Mouse (Mus musculus) ES-E14 (cell line): ENCODE results near the gene Hpd. TPM values are rescaled to one million over a fixed set of nuclear protein-coding genes. Genes with fewer than 3 reads are reported as not detected.

Experiments used
- DNase-seq: peaks from one replicate; pipeline ENCODE4 v3.0.0-alpha.2; 2013; ENCODE audit warnings: low read depth, low spot score
- H3K27ac ChIP-seq: 2 replicates; pipeline ENCODE4 v1.5.1; 2012; ENCODE audit warnings: low read depth, mild to moderate bottlenecking, low read length, moderate library complexity, mixed read lengths; ENCODE audit not compliant: poor library complexity, insufficient read depth, severe bottlenecking
- H3K36me3 ChIP-seq: 2 replicates; pipeline ENCODE4 v1.6.1; 2012; ENCODE audit warnings: mild to moderate bottlenecking, low read length, moderate library complexity, mixed read lengths; ENCODE audit not compliant: control insufficient read depth, poor library complexity, insufficient read depth, severe bottlenecking
- H3K4me1 ChIP-seq, 2 experiments: fragments of 150-350 bp in 1 of 2; sonication (generic) in 1 of 2; 2 replicates each; pipeline ENCODE4 v1.6.1; 2012; ENCODE audit warnings: low read length in 2 of 2, mild to moderate bottlenecking in 1 of 2, mixed read lengths in 1 of 2; ENCODE audit not compliant: control insufficient read depth in 2 of 2, insufficient read depth in 2 of 2, poor library complexity in 1 of 2
- H3K4me3 ChIP-seq, 2 experiments: fragments of 150-350 bp in 1 of 2; sonication (generic) in 1 of 2; 2 replicates each; pipeline ENCODE4 v1.5.1; 2012; ENCODE audit warnings: low read length in 2 of 2, low read depth in 1 of 2, mild to moderate bottlenecking in 1 of 2, mixed read lengths in 1 of 2; ENCODE audit not compliant: insufficient read depth in 1 of 2, poor library complexity in 1 of 2, severe bottlenecking in 1 of 2
- H3K9ac ChIP-seq: 2 replicates; pipeline ENCODE4 v1.6.1; 2012; ENCODE audit warnings: low read depth, mild to moderate bottlenecking, low read length, mixed read lengths; ENCODE audit not compliant: poor library complexity, insufficient read depth, severe bottlenecking
- H3K9me3 ChIP-seq: fragments of 150-350 bp; sonication (generic); 2 replicates; pipeline ENCODE4 v1.6.1; 2012; ENCODE audit warnings: low read depth, mild to moderate bottlenecking, low read length; ENCODE audit not compliant: control insufficient read depth, insufficient read depth
- CHD2 ChIP-seq: IDR thresholded peaks from 2 replicates; pipeline ENCODE4 v1.6.1; 2014; ENCODE audit warnings: mild to moderate bottlenecking, low read depth, low read length, inconsistent platforms
- HCFC1 ChIP-seq: IDR thresholded peaks from 2 replicates; pipeline ENCODE4 v1.6.1; 2012; ENCODE audit warnings: low read length, inconsistent platforms, borderline replicate concordance; ENCODE audit not compliant: insufficient read depth
- MAFK ChIP-seq: IDR thresholded peaks from 2 replicates; pipeline ENCODE4 v1.6.1; 2014; ENCODE audit warnings: mild to moderate bottlenecking, low read depth, low read length, inconsistent platforms; ENCODE audit not compliant: insufficient read depth
- ZC3H11A ChIP-seq: IDR thresholded peaks from 2 replicates; pipeline ENCODE4 v1.6.1; 2012; ENCODE audit warnings: low read depth, mild to moderate bottlenecking, inconsistent platforms, low read length, borderline replicate concordance
- ZNF384 ChIP-seq: IDR thresholded peaks from 2 replicates; pipeline ENCODE4 v1.6.1; 2012; ENCODE audit warnings: low read depth, low read length, inconsistent platforms
- in situ Hi-C, 2 experiments: fragments of 600-800 bp; cut with MboI; formaldehyde crosslinking; loops; one replicate each; pipeline ENCODE4 v1.15.1; 2025; ENCODE audit warnings: low sequenced_read_pairs in 2 of 2, inconsistent platforms in 1 of 2; ENCODE audit not compliant: unreplicated experiment in 2 of 2
- total RNA-seq: library from RNA; depleted of rRNA; stranded (reverse); fragments of 300-350 nt; gene quantifications from 2 replicates; pipeline ENCODE4 v1.2.3, GENCODE M21; 2012

Gene Hpd
- total RNA-seq, 1 experiment, result not detected

DNA sequence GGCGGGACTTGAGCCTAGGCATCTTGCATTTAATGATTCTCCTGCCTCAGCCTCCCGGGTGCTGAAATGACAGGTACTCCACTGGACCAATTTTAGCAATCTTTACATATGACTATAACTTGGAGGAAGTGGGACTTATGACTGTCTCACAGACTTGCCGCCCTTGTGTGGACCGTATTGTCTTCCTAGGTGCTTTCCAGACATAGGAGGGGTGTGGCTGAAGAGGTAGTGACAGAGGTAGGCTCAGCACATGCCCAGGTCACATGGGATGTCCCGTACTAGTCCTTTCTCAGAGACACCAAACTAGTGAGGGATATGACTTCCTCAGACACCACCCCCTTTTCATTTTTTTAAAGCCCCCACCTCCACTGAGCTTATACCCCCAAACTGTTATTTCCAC lies 3.7 kb downstream of the Hpd start:
- no peak overlapping the region for H3K9ac ChIP-seq
- no peak overlapping the region for H3K4me3 ChIP-seq
- no peak for TF ChIP-seq CHD2
- no peak for TF ChIP-seq ZC3H11A
- no peak for TF ChIP-seq HCFC1
- TF ChIP-seq MAFK, result no peak
- TF ChIP-seq ZNF384, result no peak
- no peaks in the 10 kb centered on the region for H3K36me3 ChIP-seq
- in situ Hi-C loops, result loop anchor here in 1 of 2 experiments (10.0 kb wide), 1 partner anchor 114 kb away; the partner anchor contains the start of gene Tmem120b
- no peak for DNase-seq
- no peaks in the 10 kb centered on the region; a peak in 1 of 4 replicates for H3K4me1 ChIP-seq
- H3K27ac ChIP-seq, result no peak overlapping the region
- no peaks in the 10 kb centered on the region for H3K9me3 ChIP-seq

DNA sequence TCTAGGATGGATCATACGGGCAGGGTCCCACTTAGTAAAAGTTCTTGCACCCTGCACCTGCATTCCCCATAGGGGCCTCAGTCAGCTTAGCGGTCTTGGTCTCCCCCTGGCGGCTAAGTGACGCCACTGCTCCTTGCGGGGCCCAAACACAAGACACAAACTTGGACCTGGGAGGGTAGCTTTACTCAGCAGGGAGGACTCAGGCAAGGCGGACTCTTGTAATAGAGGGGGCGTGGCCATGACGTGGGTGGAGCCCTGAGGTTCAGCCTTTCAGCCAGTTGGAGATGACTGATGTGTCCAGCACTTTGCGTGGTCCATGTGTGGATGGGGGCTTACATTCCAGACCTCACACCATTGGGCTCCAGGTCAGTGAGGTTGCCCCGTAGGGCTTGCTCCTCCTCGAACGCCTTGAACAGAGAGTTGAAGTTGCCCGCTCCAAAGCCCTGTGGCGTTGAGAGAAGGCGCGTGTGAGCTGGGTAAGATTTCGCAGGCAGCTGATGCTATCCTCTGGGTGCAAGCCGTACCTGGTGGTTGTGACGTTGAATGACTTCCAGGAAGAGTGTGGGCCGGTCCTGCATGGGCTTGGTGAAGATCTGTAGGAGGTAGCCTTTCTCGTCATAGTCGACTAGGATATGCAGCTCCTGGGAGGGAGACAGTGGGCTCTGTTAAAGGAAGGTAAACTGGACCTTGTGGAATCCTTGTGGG lies 10.7 kb downstream of the Hpd start:
- H3K27ac ChIP-seq, result no peak overlapping the region
- H3K9ac ChIP-seq, result no peak overlapping the region
- DNase-seq, result peak; percentile 89

DNA sequence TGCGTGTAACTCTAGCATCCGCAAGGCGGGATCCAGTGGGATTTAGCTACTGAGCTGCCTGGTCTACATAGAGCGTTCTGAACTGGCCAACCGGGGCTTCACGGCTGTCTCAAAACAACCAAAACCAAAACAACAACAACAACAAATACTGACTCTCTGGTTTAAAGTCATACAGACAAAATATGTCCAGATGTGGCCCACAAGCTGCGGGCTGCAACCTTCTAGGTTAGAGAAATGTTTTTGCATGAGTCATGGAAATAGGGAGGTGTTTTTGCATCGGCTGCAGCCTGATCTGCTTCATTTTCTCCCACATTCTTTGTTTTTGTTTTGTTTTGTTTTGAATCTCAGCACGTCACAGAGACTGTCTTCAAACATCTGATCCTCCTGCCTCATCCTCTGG lies 12.2 kb downstream of the Hpd start:
- TF ChIP-seq CHD2 (no peak), MAFK (no peak), ZNF384 (no peak), HCFC1 (no peak), ZC3H11A (no peak)
- Histone ChIP-seq H3K4me3 (no peak overlapping the region), H3K9ac (no peak overlapping the region), H3K9me3 (no peaks in the 10 kb centered on the region), H3K27ac (no peak overlapping the region), H3K36me3 (peaks cover 13% of the 10 kb centered on the region), H3K4me1 (peaks cover 9 to 32% of the 10 kb centered on the region in 2 experiments; a peak in 3 of 4 replicates)
- no peak for DNase-seq
- in situ Hi-C loops, result loop anchor here in 1 of 2 experiments (10.0 kb wide), 1 partner anchor 106 kb away; the partner anchor contains the start of gene Tmem120b

More for the DNA sequence above, 10.7 kb downstream of the Hpd start:
- in situ Hi-C loops, result loop anchor here in 1 of 2 experiments (10.0 kb wide), 1 partner anchor 107 kb away; the partner anchor contains the start of gene Tmem120b
- Histone ChIP-seq H3K4me1 (peaks cover 4 to 20% of the 10 kb centered on the region in 2 experiments; a peak in 3 of 4 replicates), H3K9me3 (no peaks in the 10 kb centered on the region), H3K36me3 (peaks cover 2% of the 10 kb centered on the region; the same call in 1 of the 2 replicates), H3K4me3 (peak overlapping the region in 1 of 2 experiments; percentile 27; a peak in 2 of 4 replicates)
- TF ChIP-seq CHD2 (no peak), HCFC1 (no peak), ZC3H11A (peak; percentile 97), MAFK (0 out of 2 replicates have a peak, but pooled peaks have one; percentile 13), ZNF384 (peak; percentile 36; the same call in 1 of the 2 replicates)

DNA sequence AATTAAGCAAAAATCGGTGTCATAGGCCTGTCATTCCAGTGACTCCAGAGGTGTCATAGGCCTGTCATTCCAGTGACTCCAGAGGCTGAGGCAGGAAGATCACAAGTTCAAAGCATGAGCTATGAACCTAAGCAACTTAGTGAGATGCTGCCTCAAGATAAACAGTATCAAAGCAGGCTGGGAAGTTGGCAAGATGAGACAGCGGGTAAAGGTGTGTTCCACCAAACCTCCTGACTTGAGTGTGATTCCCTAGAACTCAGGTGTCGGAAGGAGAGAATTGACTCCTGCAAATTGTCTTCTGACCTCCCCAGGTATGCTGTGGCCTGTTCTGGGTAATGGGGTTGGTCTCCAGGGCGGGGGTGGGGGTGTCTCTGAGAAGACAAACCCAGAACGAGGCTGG lies 13.2 kb downstream of the Hpd start, which contains the start of gene Psmd9:
Gene Psmd9, plus strand, starts transcription at position 130 of the 400 bp plus-strand sequence.
- Histone ChIP-seq H3K9ac (no peak within 1 kb of the TSS), H3K36me3 (peaks cover 15% of the 10 kb centered on the region), H3K27ac (no peak within 1 kb of the TSS), H3K4me1 (peaks cover 9 to 32% of the 10 kb centered on the region in 2 experiments; a peak in 3 of 4 replicates), H3K4me3 (no peak within 1 kb of the TSS), H3K9me3 (no peaks in the 10 kb centered on the region)
- DNase-seq, result no peak
- no peak for TF ChIP-seq ZC3H11A
- TF ChIP-seq MAFK, result no peak
- TF ChIP-seq HCFC1, result no peak
- TF ChIP-seq CHD2, result no peak
- no peak for TF ChIP-seq ZNF384
- in situ Hi-C loops, result loop anchor here in 1 of 2 experiments (5.0 kb wide), 1 partner anchor 37 kb away; the partner anchor contains the start of gene Rhof
